Comparison of ENCODE assay signal across 8 mouse cellular contexts in the genomic region with DNA sequence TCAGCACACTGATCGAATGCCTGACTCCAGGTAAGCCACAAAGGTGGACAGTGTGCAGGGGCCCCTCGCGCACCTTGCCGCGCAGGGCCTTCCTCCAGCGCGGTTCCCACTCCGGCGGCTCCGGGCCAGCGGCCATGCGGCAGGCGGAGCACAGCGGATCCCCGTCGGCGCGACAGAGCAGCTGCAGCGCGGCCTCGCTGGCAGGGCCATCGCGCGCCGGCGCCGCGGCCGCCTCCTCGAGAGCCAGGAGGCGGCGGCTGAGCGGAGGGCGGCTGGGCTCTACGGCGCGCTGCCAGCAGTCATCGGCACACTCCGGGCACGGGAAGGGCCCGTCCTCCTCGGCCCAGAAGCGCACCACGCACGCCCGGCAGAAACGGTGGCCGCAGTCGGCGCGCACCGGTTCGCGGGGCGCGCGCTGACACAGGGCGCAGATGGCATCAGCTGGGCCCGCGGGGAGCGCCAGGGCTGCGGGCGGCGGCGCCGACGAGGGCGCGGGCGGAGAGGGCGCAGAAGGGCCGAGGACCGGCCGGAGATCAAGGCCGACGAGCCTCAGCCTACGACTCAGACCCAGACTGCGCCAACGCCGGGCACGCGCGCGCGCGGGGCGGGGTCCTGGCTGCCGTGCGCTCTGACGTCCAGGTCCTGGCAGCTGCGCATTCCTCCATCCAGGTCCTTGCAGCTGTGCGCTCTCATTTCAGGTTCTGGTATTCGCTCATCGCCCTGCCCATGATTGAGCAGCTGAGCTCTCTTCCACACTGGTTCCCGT. TPM values are rescaled to one million over a fixed set of nuclear protein-coding genes. Genes with fewer than 3 reads are reported as not detected.
DNase-seq lines count a peak whose midpoint lies in the region; ATAC-seq and TF ChIP-seq lines count a peak whose summit lies in the region.

A gene (minus strand): TSS at position 595 of the 766 bp plus-strand sequence.

- H3K4me2 ChIP-seq in heart, embryonic 14.5 days (ENCODE audit: low read length) = peak within 1 kb of the TSS; percentile 99
- peak within 1 kb of the TSS; percentile 93 for H3K4me2 ChIP-seq in liver, embryonic 14.5 days (ENCODE audit: low read depth)
- peak within 1 kb of the TSS; percentile 91 for H3K4me2 ChIP-seq in neural tube, embryonic 11.5 days (ENCODE audit: low read depth)
- peak within 1 kb of the TSS; percentile 97 for H3K4me2 ChIP-seq in stomach, postnatal 0 days (replicated peaks; ENCODE audit: low read depth)

- peak; percentile 95 for DNase-seq in CD4-positive, CD25-positive, alpha-beta regulatory T cell, adult 2 months (ENCODE audit: low read depth, low spot score)
- DNase-seq in fibroblast of lung, adult 2 months (ENCODE audit: low read depth) = peak; percentile 68
- DNase-seq in kidney, postnatal 25 days = peak; percentile 93 to 96
- DNase-seq in liver, embryonic 14.5 days (ENCODE audit: low read depth in 3 of 3, low spot score in 3 of 3) = peak in 2 of 3 experiments; percentile 75 to 78
- peak; percentile 95 for DNase-seq in neural tube, embryonic 11.5 days (ENCODE audit: low spot score)
- DNase-seq in stomach, postnatal 0 days (ENCODE audit: low spot score) = peak; percentile 94

- H3K9ac ChIP-seq in heart, embryonic 14.5 days (ENCODE audit: low read length) = peak within 1 kb of the TSS; percentile 98
- peak within 1 kb of the TSS; percentile 87 for H3K9ac ChIP-seq in liver, embryonic 14.5 days (replicated peaks)
- H3K9ac ChIP-seq in neural tube, embryonic 11.5 days (ENCODE audit: low read length) = peak within 1 kb of the TSS; percentile 95
- peak within 1 kb of the TSS; percentile 94 for H3K9ac ChIP-seq in stomach, postnatal 0 days (ENCODE audit: low read length)

- TF ChIP-seq CTCF in liver, embryonic 14.5 days (IDR thresholded peaks at IDR 0.05; ENCODE audit: low read depth) = no peak; the same call in 1 of the 2 replicates
- peak; percentile 24; the same call in 1 of the 2 replicates for TF ChIP-seq CTCF in stomach, postnatal 0 days (IDR thresholded peaks at IDR 0.05; ENCODE audit: low read depth)

- peak; percentile 94 for ATAC-seq in heart, embryonic 14.5 days (ENCODE audit: insufficient number of reproducible peaks, insufficient read depth, low FRiP score, low read depth)
- ATAC-seq in liver, embryonic 14.5 days (ENCODE audit: insufficient read depth) = peak; percentile 98
- peak; percentile 98 for ATAC-seq in neural tube, embryonic 11.5 days (ENCODE audit: insufficient read depth, low FRiP score, low TSS enrichment)
- peak; percentile 98 for ATAC-seq in stomach, postnatal 0 days (ENCODE audit: low FRiP score, low TSS enrichment)

- H3K9me3 ChIP-seq in heart, embryonic 14.5 days (ENCODE audit: control insufficient read depth, low read length) = no peaks in the 10 kb centered on the region
- H3K9me3 ChIP-seq in liver, embryonic 14.5 days (ENCODE audit: control insufficient read depth, low read length) = no peaks in the 10 kb centered on the region
- no peaks in the 10 kb centered on the region for H3K9me3 ChIP-seq in neural tube, embryonic 11.5 days (ENCODE audit: control insufficient read depth, low read length)
- no peaks in the 10 kb centered on the region for H3K9me3 ChIP-seq in stomach, postnatal 0 days (ENCODE audit: control insufficient read depth, low read length)

- H3K27ac ChIP-seq in brown adipose tissue, adult 24 weeks (replicated peaks; ENCODE audit: low read depth, low read length) = peak within 1 kb of the TSS; percentile 64
- H3K27ac ChIP-seq in heart, embryonic 14.5 days (replicated peaks in 1 of 2; ENCODE audit: control insufficient read depth in 1 of 2, insufficient read depth in 1 of 2, low read depth in 2 of 2, low read length in 2 of 2) = peak within 1 kb of the TSS; percentile 72 to 98
- peak within 1 kb of the TSS; percentile 83 for H3K27ac ChIP-seq in liver, embryonic 14.5 days
- H3K27ac ChIP-seq in neural tube, embryonic 11.5 days (ENCODE audit: low read depth, low read length) = peak within 1 kb of the TSS; percentile 71
- H3K27ac ChIP-seq in stomach, postnatal 0 days (replicated peaks) = peak within 1 kb of the TSS; percentile 96

- peaks cover under 1% of the 10 kb centered on the region; the same call in 1 of the 2 replicates for H3K27me3 ChIP-seq in heart, embryonic 14.5 days (ENCODE audit: control insufficient read depth, insufficient read depth, low read length)
- H3K27me3 ChIP-seq in liver, embryonic 14.5 days (ENCODE audit: control insufficient read depth, insufficient read depth, low read length) = peaks cover 2% of the 10 kb centered on the region
- H3K27me3 ChIP-seq in neural tube, embryonic 11.5 days (ENCODE audit: control insufficient read depth, insufficient read depth, low read length) = no peaks in the 10 kb centered on the region
- no peaks in the 10 kb centered on the region for H3K27me3 ChIP-seq in stomach, postnatal 0 days (ENCODE audit: control insufficient read depth, insufficient read depth, low read length)

- WGBS in heart, embryonic 14.5 days = under 1% methylated on average over 88 of the region's 95 CpGs
- WGBS in liver, embryonic 14.5 days (ENCODE audit: insufficient replicate concordance) = under 1% methylated on average over 87 of the region's 95 CpGs
- 0% methylated on average over 53 of the region's 95 CpGs for WGBS in neural tube, embryonic 11.5 days
- under 1% methylated on average over 82 of the region's 95 CpGs for WGBS in stomach, postnatal 0 days

- H3K36me3 ChIP-seq in heart, embryonic 14.5 days (ENCODE audit: control insufficient read depth, insufficient read depth, low read length) = peaks cover 34% of the 10 kb centered on the region
- peaks cover 17% of the 10 kb centered on the region for H3K36me3 ChIP-seq in liver, embryonic 14.5 days (replicated peaks; ENCODE audit: control insufficient read depth, insufficient read depth, low read depth)
- H3K36me3 ChIP-seq in neural tube, embryonic 11.5 days (ENCODE audit: control insufficient read depth, insufficient read depth, low read length) = peaks cover 4% of the 10 kb centered on the region; the same call in 1 of the 2 replicates
- H3K36me3 ChIP-seq in stomach, postnatal 0 days (ENCODE audit: control insufficient read depth, insufficient read depth, low read length) = peaks cover 10% of the 10 kb centered on the region

- H3K4me3 ChIP-seq in brown adipose tissue, adult 24 weeks (ENCODE audit: insufficient read depth, low read depth, low read length) = peak within 1 kb of the TSS; percentile 76
- H3K4me3 ChIP-seq in heart, embryonic 14.5 days (ENCODE audit: control insufficient read depth in 1 of 2, insufficient read depth in 1 of 2, low read depth in 1 of 2, low read length in 2 of 2) = peak within 1 kb of the TSS; percentile 72 to 93
- peak within 1 kb of the TSS; percentile 74 to 84 for H3K4me3 ChIP-seq in liver, embryonic 14.5 days (ENCODE audit: insufficient read depth in 1 of 2, low read depth in 2 of 2, low read length in 2 of 2)
- peak within 1 kb of the TSS; percentile 93 for H3K4me3 ChIP-seq in neural tube, embryonic 11.5 days (ENCODE audit: low read depth, low read length)
- peak within 1 kb of the TSS; percentile 93 for H3K4me3 ChIP-seq in stomach, postnatal 0 days (ENCODE audit: low read depth, low read length)

- peaks cover 9% of the 10 kb centered on the region; the same call in 1 of the 2 replicates for H3K4me1 ChIP-seq in brown adipose tissue, adult 24 weeks (ENCODE audit: control insufficient read depth, insufficient read depth, insufficient read length, low read length)
- peaks cover 6 to 13% of the 10 kb centered on the region in 2 experiments for H3K4me1 ChIP-seq in heart, embryonic 14.5 days (ENCODE audit: control insufficient read depth in 2 of 2, insufficient read depth in 2 of 2, low read length in 2 of 2)
- peaks cover 9 to 14% of the 10 kb centered on the region in 2 experiments for H3K4me1 ChIP-seq in liver, embryonic 14.5 days (replicated peaks; ENCODE audit: control insufficient read depth in 2 of 2, insufficient read depth in 2 of 2, low read length in 1 of 2)
- peaks cover 6% of the 10 kb centered on the region for H3K4me1 ChIP-seq in neural tube, embryonic 11.5 days (ENCODE audit: control insufficient read depth, insufficient read depth, low read length)
- H3K4me1 ChIP-seq in stomach, postnatal 0 days (replicated peaks; ENCODE audit: control insufficient read depth, insufficient read depth) = 0 out of 2 replicates have a peak, but pooled peaks cover 4% of the 10 kb centered on the region

- TF ChIP-seq EP300 in liver, embryonic 14.5 days (IDR thresholded peaks at IDR 0.05; ENCODE audit: low read depth) = peak; percentile 91
- TF ChIP-seq EP300 in stomach, postnatal 0 days (optimal IDR thresholded peaks at IDR 0.05) = peak; percentile 97

RNA-seq across cellular contexts. Expression of the gene that starts here (rescaled TPM):
- 76.4 and 79.9 TPM in 2 replicates for polyA plus RNA-seq in brown adipose tissue, adult 24 weeks (2012; ENCODE audit: insufficient read depth, insufficient read length, missing spikeins)
- polyA plus RNA-seq in heart, embryonic 14.5 days (2014; fragmentation: Nextera tagmentation; extraction: Ambion mirVana) = 208 and 213 TPM in 2 replicates
- polyA plus RNA-seq in liver, embryonic 14.5 days (2012; rRNA removed) = 80.8 and 83.3 TPM in 2 replicates
- polyA plus RNA-seq in liver, embryonic 14.5 days (2014; fragmentation: Nextera tagmentation; extraction: Ambion mirVana) = 104 and 120 TPM in 2 replicates
- polyA plus RNA-seq in neural tube, embryonic 11.5 days (2014; fragmentation: Nextera tagmentation; extraction: Ambion mirVana) = 460 and 493 TPM in 2 replicates
- 136 and 140 TPM in 2 replicates for polyA plus RNA-seq in stomach, postnatal 0 days (2015; fragmentation: Nextera tagmentation; extraction: Ambion mirVana)

Comparison
In these comparisons a context has a peak if more than half of its experiments do, and no peak if none do; other contexts are left out.
1. Peak in every context shown above with its lines: DNase-seq, ATAC-seq, H3K4me3 ChIP-seq and H3K27ac ChIP-seq.